Mouse (Mus musculus) ES-E14 (cell line): Measurements from ENCODE around the gene Gtpbp4.

Source experiments
- CHD2 ChIP-seq: IDR thresholded peaks from 2 replicates; pipeline ENCODE4 v1.6.1; 2014; ENCODE audit warnings: mild to moderate bottlenecking, low read depth, low read length, inconsistent platforms
- ZNF384 ChIP-seq: IDR thresholded peaks from 2 replicates; pipeline ENCODE4 v1.6.1; 2012; ENCODE audit warnings: low read depth, low read length, inconsistent platforms

DNA sequence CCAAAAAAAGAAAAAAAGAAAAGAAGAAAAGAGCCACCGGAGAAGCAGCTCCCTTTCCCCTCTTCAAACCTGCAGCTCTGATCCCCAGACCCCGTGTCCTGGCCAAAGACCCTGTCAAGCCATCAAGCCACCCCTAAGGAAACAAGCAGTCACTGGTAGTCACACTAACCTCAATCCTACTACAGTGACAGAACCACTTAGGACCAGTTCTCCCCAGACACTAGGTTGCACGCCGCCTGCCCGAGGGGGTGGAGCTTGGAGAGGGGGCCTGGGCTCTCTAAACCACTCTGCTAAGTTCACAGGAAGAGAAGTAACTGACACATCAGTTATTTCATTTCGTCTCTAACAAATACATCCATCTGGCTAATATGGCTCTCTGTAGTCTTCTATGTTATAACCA lies 3.7 kb downstream of the Gtpbp4 start:
- TF ChIP-seq CHD2 (no peak), ZNF384 (no peak)
